Mouse (Mus musculus) kidney, postnatal 14 days (tissue): ENCODE measurements around the gene Rreb1.
A peak's percentile ranks its signal among the peaks of the same experiment; 100 is the strongest.

Source experiments
- DNase-seq: peaks from one replicate; pipeline ENCODE4 v3.0.0; 2022; ENCODE audit warnings: mixed read lengths

Rreb1 gene

GRCm38 (mm10) chr13:37992638-37993371 is 214.6 kb downstream of the Rreb1 start:
- DNase-seq: no peak

GRCm38 (mm10) chr13:37993376-37993703 is 215.1 kb downstream of the Rreb1 start:
- no peak for DNase-seq

GRCm38 (mm10) chr13:37993704-37994404 is 215.7 kb downstream of the Rreb1 start, which contains the start of gene Ssr1:
TSS of gene Ssr1 (minus strand) at chr13:37994217.
- DNase-seq: peak; percentile 98

DNA sequence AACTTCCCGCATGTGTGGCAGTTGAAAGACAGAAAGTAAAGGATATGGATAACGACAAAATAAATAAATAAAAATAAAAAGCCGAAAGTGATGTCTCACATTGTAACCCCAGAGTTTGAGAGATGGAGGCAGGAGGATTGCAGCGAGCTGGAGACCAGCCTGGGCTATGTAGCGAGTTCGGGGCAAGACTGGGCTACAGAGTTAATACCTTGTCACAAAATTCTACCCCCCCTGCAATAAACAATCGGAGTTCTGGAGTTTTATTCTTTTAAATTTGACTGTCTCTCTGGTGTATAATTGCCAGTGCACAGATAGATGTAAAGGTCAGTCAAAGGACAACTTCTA is 216.2 kb downstream of the Rreb1 start:
- no peak for DNase-seq

DNA sequence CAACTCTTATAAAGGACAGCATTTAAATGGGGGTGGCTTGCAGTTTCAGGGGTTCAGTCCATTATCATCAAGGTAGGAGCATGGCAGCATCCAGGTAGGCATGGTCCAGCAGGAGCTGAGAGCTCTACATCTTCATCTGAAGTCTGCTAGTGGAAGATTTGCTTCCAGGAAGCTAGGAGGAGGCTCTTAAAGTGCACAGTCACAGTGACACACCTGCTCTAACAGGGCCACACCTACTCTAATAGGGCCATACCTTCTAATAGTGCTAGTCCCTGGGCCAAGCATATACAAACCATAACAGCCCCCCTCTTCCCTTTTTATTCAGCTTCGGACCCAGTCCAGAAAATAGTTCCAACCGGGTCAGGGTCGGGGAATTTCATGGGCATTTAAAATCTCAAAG is 221.5 kb downstream of the Rreb1 start:
- DNase-seq: no peak
